Mouse (Mus musculus): ENCODE results near the gene Gm20696. TPM values are rescaled to one million over a fixed set of nuclear protein-coding genes. Genes with fewer than 3 reads are reported as not detected.

The Gm20696 gene
- polyA plus RNA-seq, 1 experiment from 2014 or later, result 6.9 TPM

GRCm38 (mm10) chr6:99233411-99233810, 433.2 kb downstream of the Gm20696 start:
- no peak for ATAC-seq (ENCODE audit: low FRiP score, low read depth)
- Histone ChIP-seq H3K36me3 (no peaks in the 10 kb centered on the region), H3K9ac (replicated peaks) (no peak overlapping the region), H3K27me3 (no peaks in the 10 kb centered on the region), H3K4me2 (replicated peaks) (no peak overlapping the region), H3K4me3 (no peak overlapping the region), H3K27ac (replicated peaks) (no peak overlapping the region), H3K4me1 (peaks cover 3% of the 10 kb centered on the region; the same call in 1 of the 2 replicates), H3K9me3 (no peaks in the 10 kb centered on the region)
- WGBS, result 74% methylated on average over 10 of the region's 10 CpGs

GRCm38 (mm10) chr6:99228336-99228870, 438.2 kb downstream of the Gm20696 start:
- Histone ChIP-seq H3K9me3 (no peaks in the 10 kb centered on the region), H3K27ac (replicated peaks) (no peak overlapping the region), H3K27me3 (no peaks in the 10 kb centered on the region), H3K4me3 (no peak overlapping the region), H3K36me3 (no peaks in the 10 kb centered on the region), H3K4me1 (peaks cover 2% of the 10 kb centered on the region; the same call in 1 of the 2 replicates), H3K9ac (replicated peaks) (no peak overlapping the region), H3K4me2 (replicated peaks) (no peak overlapping the region)
- ATAC-seq (ENCODE audit: low FRiP score, low read depth), result no peak
- WGBS, result 88% methylated on average over 6 of the region's 6 CpGs

DNA sequence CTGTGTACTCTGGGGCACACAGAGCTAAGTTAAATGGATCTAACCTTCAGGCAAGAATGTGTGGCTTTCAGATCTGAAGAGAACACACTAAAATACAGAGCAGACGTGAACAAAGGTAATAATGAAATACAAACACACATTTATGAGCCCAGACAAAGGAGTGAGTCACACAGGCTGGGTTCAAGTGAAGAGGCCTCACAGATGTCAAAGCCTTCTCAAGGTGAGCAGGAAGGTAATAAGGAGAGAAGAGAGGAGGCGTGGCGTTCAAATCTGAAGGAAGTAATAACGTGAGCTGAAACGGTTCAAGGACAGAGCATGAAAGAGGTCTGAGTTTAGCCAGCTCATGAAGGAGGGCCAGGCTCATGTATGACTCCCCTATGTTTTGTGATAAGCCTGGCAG, 445.4 kb downstream of the Gm20696 start:
- Histone ChIP-seq H3K4me3 (no peak overlapping the region), H3K4me1 (peaks cover 9% of the 10 kb centered on the region; the same call in 1 of the 2 replicates), H3K36me3 (no peaks in the 10 kb centered on the region), H3K27ac (replicated peaks) (no peak overlapping the region), H3K27me3 (no peaks in the 10 kb centered on the region), H3K9me3 (no peaks in the 10 kb centered on the region), H3K4me2 (replicated peaks) (no peak overlapping the region), H3K9ac (replicated peaks) (no peak overlapping the region)
- WGBS, result 91% methylated on average over 5 of the region's 5 CpGs
- no peak for ATAC-seq (ENCODE audit: low FRiP score, low read depth)

DNA sequence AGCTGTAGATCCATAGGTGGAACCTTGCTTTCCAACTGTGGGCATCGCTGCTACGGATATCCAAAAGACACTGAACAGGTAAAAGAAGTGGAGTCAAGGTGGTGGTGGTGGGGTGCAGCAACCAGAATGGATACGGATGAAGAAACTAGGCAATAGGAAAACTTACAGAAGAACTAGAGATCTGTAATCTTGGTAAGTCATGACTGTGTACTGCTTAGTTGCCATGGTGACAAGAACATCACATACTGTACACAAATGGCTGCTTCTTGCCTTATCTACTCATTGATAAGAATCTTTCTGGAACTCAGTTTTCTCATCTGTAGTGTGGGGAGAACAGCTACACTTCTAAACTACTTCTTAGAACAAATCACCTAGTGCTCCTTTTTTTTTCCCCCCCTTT, 446.1 kb downstream of the Gm20696 start:
- Histone ChIP-seq H3K4me1 (peaks cover 9% of the 10 kb centered on the region; the same call in 1 of the 2 replicates), H3K9ac (replicated peaks) (no peak overlapping the region), H3K27ac (replicated peaks) (no peak overlapping the region), H3K36me3 (no peaks in the 10 kb centered on the region), H3K4me2 (replicated peaks) (no peak overlapping the region), H3K4me3 (no peak overlapping the region), H3K27me3 (no peaks in the 10 kb centered on the region), H3K9me3 (no peaks in the 10 kb centered on the region)
- 100% methylated on average over 3 of the region's 3 CpGs for WGBS
- no peak for ATAC-seq (ENCODE audit: low FRiP score, low read depth)

DNA sequence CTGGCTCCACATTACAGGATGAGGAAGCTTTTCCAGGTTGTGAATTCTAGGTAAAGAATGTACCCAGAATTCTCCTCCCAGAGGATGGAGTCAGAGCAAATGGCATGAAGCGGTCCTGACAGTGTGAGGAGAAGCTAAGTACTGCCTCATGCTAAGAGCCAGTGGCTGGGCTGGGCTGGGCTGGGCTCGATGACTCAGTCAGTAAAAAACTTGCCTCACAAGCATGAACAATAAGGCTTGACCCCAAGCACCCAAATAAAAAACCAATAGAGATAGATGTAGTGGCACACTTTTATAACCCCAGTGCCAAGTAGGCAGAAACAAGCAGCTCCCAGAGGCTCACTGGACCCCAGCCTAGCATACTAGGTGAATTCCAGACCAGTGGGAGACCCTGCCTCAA, 448.8 kb downstream of the Gm20696 start:
- H3K9ac ChIP-seq (replicated peaks), result no peak overlapping the region
- peaks cover 9% of the 10 kb centered on the region; the same call in 1 of the 2 replicates for H3K4me1 ChIP-seq
- WGBS, result 70% methylated on average over 2 of the region's 2 CpGs
- H3K4me3 ChIP-seq, result no peak overlapping the region
- no peak overlapping the region for H3K4me2 ChIP-seq (replicated peaks)
- no peak overlapping the region for H3K27ac ChIP-seq (replicated peaks)
- no peaks in the 10 kb centered on the region for H3K27me3 ChIP-seq
- H3K36me3 ChIP-seq, result no peaks in the 10 kb centered on the region
- no peaks in the 10 kb centered on the region for H3K9me3 ChIP-seq
- no peak for ATAC-seq (ENCODE audit: low FRiP score, low read depth)

DNA sequence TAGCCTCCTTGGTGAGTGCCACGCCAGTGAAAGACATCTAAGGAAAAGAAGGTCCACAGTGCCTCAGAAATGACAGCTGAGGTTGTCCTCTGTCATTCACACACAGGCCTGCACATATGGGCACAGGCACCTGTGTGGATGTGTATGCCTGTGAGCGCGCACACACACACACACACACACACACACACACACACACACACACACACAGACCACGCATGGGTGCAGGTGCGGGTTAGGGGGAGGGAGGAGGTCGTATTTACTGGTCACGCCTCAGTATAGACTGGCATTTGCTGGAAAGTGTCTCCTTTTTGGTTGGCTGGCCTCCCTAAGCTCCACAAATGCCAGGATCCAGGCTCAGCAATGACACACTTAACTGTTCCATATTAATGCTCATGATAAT, 449.4 kb downstream of the Gm20696 start:
- Histone ChIP-seq H3K4me2 (replicated peaks) (no peak overlapping the region), H3K27ac (replicated peaks) (0 out of 2 replicates have a peak overlapping the region, but pooled peaks have one; percentile 30), H3K36me3 (no peaks in the 10 kb centered on the region), H3K9ac (replicated peaks) (no peak overlapping the region), H3K4me3 (no peak overlapping the region), H3K27me3 (no peaks in the 10 kb centered on the region), H3K9me3 (no peaks in the 10 kb centered on the region), H3K4me1 (peaks cover 9% of the 10 kb centered on the region; the same call in 1 of the 2 replicates)
- no peak for ATAC-seq (ENCODE audit: low FRiP score, low read depth)
- WGBS, result 66% methylated on average over 6 of the region's 7 CpGs

- Histone ChIP-seq H3K36me3 (no peaks in the 10 kb centered on the region), H3K9ac (replicated peaks) (no peak overlapping the region), H3K4me1 (peaks cover 15% of the 10 kb centered on the region), H3K4me2 (replicated peaks) (no peak overlapping the region), H3K27ac (replicated peaks) (no peak overlapping the region), H3K27me3 (no peaks in the 10 kb centered on the region), H3K9me3 (no peaks in the 10 kb centered on the region), H3K4me3 (no peak overlapping the region)
- WGBS, result 77% methylated on average over 4 of the region's 4 CpGs
- no peak for ATAC-seq (ENCODE audit: low FRiP score, low read depth)
These were observed 454.1 kb downstream of the Gm20696 start for GRCm38 (mm10) chr6:99212461-99212860.

DNA sequence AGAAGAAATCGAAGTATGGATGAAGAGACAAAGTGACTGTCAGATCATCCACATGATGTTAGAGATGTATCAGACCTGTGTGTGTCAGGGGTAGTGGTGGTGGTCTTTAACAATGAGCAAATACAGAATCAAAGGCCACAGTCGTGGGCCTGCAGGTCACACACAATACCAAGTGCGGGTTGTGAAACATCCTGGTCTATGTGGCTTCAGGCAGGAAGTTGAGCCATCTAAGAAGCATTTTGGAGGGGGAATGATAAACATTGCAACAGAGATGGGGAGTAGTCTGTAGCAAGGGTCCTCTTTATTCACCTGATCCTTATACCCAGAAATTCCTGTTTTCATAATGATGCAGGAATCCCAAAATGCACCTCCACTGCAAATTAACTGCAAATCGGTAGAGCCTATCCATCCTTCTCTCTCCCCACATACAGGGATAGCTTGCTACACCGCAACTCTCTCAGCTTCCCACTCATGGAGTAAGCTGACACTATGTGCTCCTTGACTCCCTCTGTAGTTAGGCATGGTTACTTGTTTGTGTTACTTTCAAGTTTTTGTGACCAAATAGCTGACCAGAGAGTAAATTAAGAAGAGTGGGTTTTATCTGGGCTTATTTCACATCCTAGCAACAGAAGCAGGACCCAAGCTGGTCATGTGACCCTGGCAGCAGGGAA, 454.8 kb downstream of the Gm20696 start:
- Histone ChIP-seq H3K4me1 (peaks cover 13% of the 10 kb centered on the region), H3K27me3 (no peaks in the 10 kb centered on the region), H3K36me3 (no peaks in the 10 kb centered on the region), H3K9me3 (no peaks in the 10 kb centered on the region), H3K4me2 (replicated peaks) (no peak overlapping the region), H3K4me3 (no peak overlapping the region), H3K27ac (replicated peaks) (no peak overlapping the region), H3K9ac (replicated peaks) (no peak overlapping the region)
- ATAC-seq (ENCODE audit: low FRiP score, low read depth), result no peak
- 83% methylated on average over 5 of the region's 5 CpGs for WGBS

- Histone ChIP-seq H3K4me1 (peaks cover 26% of the 10 kb centered on the region), H3K9me3 (no peaks in the 10 kb centered on the region), H3K36me3 (no peaks in the 10 kb centered on the region), H3K4me3 (no peak overlapping the region), H3K27ac (replicated peaks) (no peak overlapping the region), H3K27me3 (no peaks in the 10 kb centered on the region), H3K9ac (replicated peaks) (no peak overlapping the region), H3K4me2 (replicated peaks) (no peak overlapping the region)
- no peak for ATAC-seq (ENCODE audit: low FRiP score, low read depth)
- 90% methylated on average over 7 of the region's 7 CpGs for WGBS
These were observed 456.4 kb downstream of the Gm20696 start for GRCm38 (mm10) chr6:99210161-99210560.

Small RNA genes within 50 kb of the gene (microRNA-seq; reads per million reads assigned to microRNA genes)
- not detected for gene Gm22328

Other genes with a start within 250 kb of the Gm20696 start
- gene Foxp1, start 144.1 kb downstream of the Gm20696 start, polyA plus RNA-seq (2016; fragmentation: Nextera tagmentation; extraction: Ambion mirVana), result 91.7 and 96.6 TPM in 2 replicates
- 12.5 and 13.0 TPM in 2 replicates for gene Eif4e3, start within 50 bp of the Gm20696 start, polyA plus RNA-seq (2016; fragmentation: Nextera tagmentation; extraction: Ambion mirVana)
- 5.3 and 7.4 TPM in 2 replicates for gene Gpr27, start 25.9 kb upstream of the Gm20696 start, polyA plus RNA-seq (2016; fragmentation: Nextera tagmentation; extraction: Ambion mirVana)
- 0.31 TPM in 1 of 2 replicates, not detected in the other for gene Prok2, start 59.6 kb upstream of the Gm20696 start, polyA plus RNA-seq (2016; fragmentation: Nextera tagmentation; extraction: Ambion mirVana)

All from midbrain, embryonic 12.5 days (tissue).